Mouse (Mus musculus): ENCODE measurements around the gene Esyt1. TPM values are rescaled to one million over a fixed set of nuclear protein-coding genes. Genes with fewer than 3 reads are reported as not detected.

Esyt1 gene
- total RNA-seq, 2 experiments from 2014 or later = 8.9 to 9.3 TPM

- intact Hi-C loops (cut with DNase I) = loop anchor here (5.0 kb wide), 1 partner anchor 53 kb away; the partner anchor contains the start of gene Myl6
- no peak for DNase-seq (ENCODE audit: extremely low spot score in 1 of 2, low spot score in 2 of 2)
Observed at GRCm38 (mm10) chr10:128544674-128545569, 19.3 kb upstream of the Esyt1 start.

- DNase-seq (ENCODE audit: extremely low spot score in 1 of 2, low spot score in 2 of 2) = peak in 1 of 2 experiments; percentile 48
- intact Hi-C loops (cut with DNase I) = no loop called here
Observed at GRCm38 (mm10) chr10:128544151-128544657, 18.5 kb upstream of the Esyt1 start.

GRCm38 (mm10) chr10:128543100-128543499 is 17.4 kb upstream of the Esyt1 start:
- intact Hi-C loops (cut with DNase I) = no loop called here
- DNase-seq (ENCODE audit: extremely low spot score in 1 of 2, low spot score in 2 of 2) = no peak

GRCm38 (mm10) chr10:128538340-128538870 is 12.7 kb upstream of the Esyt1 start:
- DNase-seq (ENCODE audit: extremely low spot score in 1 of 2, low spot score in 2 of 2) = no peak
- intact Hi-C loops (cut with DNase I) = no loop called here

GRCm38 (mm10) chr10:128536266-128536940 is 10.7 kb upstream of the Esyt1 start:
- intact Hi-C loops (cut with DNase I) = no loop called here
- DNase-seq (ENCODE audit: extremely low spot score in 1 of 2, low spot score in 2 of 2) = peak; percentile 88

GRCm38 (mm10) chr10:128535624-128536265 is 10.1 kb upstream of the Esyt1 start:
- intact Hi-C loops (cut with DNase I) = no loop called here

GRCm38 (mm10) chr10:128535206-128535605 is 9.5 kb upstream of the Esyt1 start:
- no peak for DNase-seq (ENCODE audit: extremely low spot score in 1 of 2, low spot score in 2 of 2)
- intact Hi-C loops (cut with DNase I) = no loop called here

More at GRCm38 (mm10) chr10:128535624-128536265, 10.1 kb upstream of the Esyt1 start:
- no peak for DNase-seq (ENCODE audit: extremely low spot score in 1 of 2, low spot score in 2 of 2)

GRCm38 (mm10) chr10:128526366-128527356 is 990 bp upstream of the Esyt1 start:
- DNase-seq (ENCODE audit: extremely low spot score in 1 of 2, low spot score in 2 of 2) = no peak
- intact Hi-C loops (cut with DNase I) = loop anchor here (5.0 kb wide), 1 partner anchor 34 kb away; the partner anchor contains the start of gene Myl6

- intact Hi-C loops (cut with DNase I) = loop anchor here (5.0 kb wide), 1 partner anchor 33 kb away; the partner anchor contains the start of gene Myl6
- peak in 1 of 2 experiments; percentile 77 for DNase-seq (ENCODE audit: extremely low spot score in 1 of 2, low spot score in 2 of 2)
Observed at GRCm38 (mm10) chr10:128524732-128525662, 674 bp downstream of the Esyt1 start.

GRCm38 (mm10) chr10:128524111-128524731 is 1.4 kb downstream of the Esyt1 start:
- no peak for DNase-seq (ENCODE audit: extremely low spot score in 1 of 2, low spot score in 2 of 2)
- intact Hi-C loops (cut with DNase I) = no loop called here

GRCm38 (mm10) chr10:128522351-128522750 is 3.3 kb downstream of the Esyt1 start:
- intact Hi-C loops (cut with DNase I) = no loop called here
- no peak for DNase-seq (ENCODE audit: extremely low spot score in 1 of 2, low spot score in 2 of 2)

- no peak for DNase-seq (ENCODE audit: extremely low spot score in 1 of 2, low spot score in 2 of 2)
- intact Hi-C loops (cut with DNase I) = no loop called here
Observed at GRCm38 (mm10) chr10:128520591-128520990, 5.1 kb downstream of the Esyt1 start.

GRCm38 (mm10) chr10:128518833-128519232 is 6.8 kb downstream of the Esyt1 start:
- intact Hi-C loops (cut with DNase I) = no loop called here

GRCm38 (mm10) chr10:128516677-128517076 is 9.0 kb downstream of the Esyt1 start:
- DNase-seq (ENCODE audit: extremely low spot score in 1 of 2, low spot score in 2 of 2) = no peak
- intact Hi-C loops (cut with DNase I) = no loop called here

More at GRCm38 (mm10) chr10:128518833-128519232, 6.8 kb downstream of the Esyt1 start:
- peak in 1 of 2 experiments; percentile 60 for DNase-seq (ENCODE audit: extremely low spot score in 1 of 2, low spot score in 2 of 2)

GRCm38 (mm10) chr10:128516029-128516428 is 9.6 kb downstream of the Esyt1 start:
- intact Hi-C loops (cut with DNase I) = no loop called here
- no peak for DNase-seq (ENCODE audit: extremely low spot score in 1 of 2, low spot score in 2 of 2)

GRCm38 (mm10) chr10:128515044-128515443 is 10.6 kb downstream of the Esyt1 start:
- DNase-seq (ENCODE audit: extremely low spot score in 1 of 2, low spot score in 2 of 2) = no peak
- intact Hi-C loops (cut with DNase I) = no loop called here

Measured in left cerebral cortex, postnatal 10 days (tissue).